Mouse (Mus musculus) spleen, postnatal 0 days (tissue): ENCODE results near the gene Zfp934. TPM values are rescaled to one million over a fixed set of nuclear protein-coding genes. Genes with fewer than 3 reads are reported as not detected.

Experiments used
- polyA plus RNA-seq: library from polyadenylated mRNA; unstranded; fragments of >200 nt; fragmentation: Nextera tagmentation; extraction: Ambion mirVana; gene quantifications from 2 replicates; pipeline ENCODE4 v1.2.1, GENCODE M21; 2015

Gene Zfp934
- 6.2 and 8.3 TPM in 2 replicates for polyA plus RNA-seq

DNA sequence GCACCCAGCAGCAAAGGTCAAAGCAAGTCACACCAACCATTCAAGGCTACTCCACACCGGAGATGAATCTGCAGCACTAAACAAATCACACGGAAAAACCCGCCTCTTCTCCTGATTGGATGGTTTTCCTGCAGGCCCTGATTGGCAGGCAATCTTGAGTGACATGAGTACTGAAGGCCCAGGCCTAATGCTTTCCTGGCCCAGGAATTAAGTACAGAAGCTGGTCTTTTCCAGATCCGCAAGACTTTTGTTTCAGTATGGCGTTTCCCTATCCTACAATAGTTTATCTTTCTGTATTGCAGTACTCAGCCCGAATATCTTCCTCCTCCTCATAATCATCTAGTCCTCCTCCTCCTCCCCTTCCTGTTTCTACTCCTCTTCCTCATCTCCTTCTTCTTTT, at the start of gene Zfp934:
TSS of gene Zfp934 (minus strand) at position 101 of the 400 bp plus-strand sequence.

DNA sequence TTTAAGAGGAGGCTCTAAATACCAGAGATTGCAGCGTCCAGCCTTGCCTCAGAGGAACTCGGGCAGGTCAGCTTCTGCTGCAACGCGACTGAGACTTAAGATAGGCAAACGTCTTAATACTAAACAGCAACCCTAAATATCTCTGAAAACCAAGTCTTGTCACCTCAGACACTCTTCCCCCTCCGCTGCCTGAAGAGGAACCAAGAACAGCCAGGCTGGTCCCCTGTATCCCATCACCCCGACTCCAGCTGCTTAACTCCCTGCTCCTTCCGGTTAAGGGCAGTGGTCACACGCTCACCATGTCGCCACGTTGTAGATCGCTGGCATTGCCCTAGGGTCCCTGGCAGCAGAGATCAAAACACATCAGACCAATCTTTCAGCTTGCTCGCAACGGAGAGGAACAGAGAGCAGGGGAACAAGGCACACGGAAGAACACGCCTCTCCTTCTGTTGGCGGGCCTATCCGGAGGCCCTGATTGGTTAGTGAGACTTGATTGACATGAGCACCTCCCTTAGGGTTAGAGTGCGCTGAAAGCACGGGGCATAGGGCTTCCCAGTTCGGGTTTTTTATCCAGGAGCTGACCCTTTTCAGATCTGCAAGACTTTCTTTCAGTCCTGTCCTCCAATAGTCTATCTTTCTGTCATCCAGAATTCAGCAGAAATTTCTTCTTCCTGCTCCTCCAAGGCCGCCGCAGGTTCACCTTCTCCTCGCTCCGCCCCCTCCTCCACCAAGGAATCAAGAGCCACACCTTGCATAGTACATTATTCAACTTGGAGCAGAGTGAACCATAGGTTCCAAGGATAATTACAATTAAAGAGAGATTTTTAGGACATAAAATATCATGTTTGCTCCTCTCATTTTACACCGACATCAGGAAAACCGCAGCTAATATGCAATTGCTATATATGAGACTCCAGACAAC, 12.5 kb downstream of the Zfp934 start, which contains the start of gene Zfp935:
TSS of gene Zfp935 (minus strand) at position 323 of the 922 bp plus-strand sequence.

DNA sequence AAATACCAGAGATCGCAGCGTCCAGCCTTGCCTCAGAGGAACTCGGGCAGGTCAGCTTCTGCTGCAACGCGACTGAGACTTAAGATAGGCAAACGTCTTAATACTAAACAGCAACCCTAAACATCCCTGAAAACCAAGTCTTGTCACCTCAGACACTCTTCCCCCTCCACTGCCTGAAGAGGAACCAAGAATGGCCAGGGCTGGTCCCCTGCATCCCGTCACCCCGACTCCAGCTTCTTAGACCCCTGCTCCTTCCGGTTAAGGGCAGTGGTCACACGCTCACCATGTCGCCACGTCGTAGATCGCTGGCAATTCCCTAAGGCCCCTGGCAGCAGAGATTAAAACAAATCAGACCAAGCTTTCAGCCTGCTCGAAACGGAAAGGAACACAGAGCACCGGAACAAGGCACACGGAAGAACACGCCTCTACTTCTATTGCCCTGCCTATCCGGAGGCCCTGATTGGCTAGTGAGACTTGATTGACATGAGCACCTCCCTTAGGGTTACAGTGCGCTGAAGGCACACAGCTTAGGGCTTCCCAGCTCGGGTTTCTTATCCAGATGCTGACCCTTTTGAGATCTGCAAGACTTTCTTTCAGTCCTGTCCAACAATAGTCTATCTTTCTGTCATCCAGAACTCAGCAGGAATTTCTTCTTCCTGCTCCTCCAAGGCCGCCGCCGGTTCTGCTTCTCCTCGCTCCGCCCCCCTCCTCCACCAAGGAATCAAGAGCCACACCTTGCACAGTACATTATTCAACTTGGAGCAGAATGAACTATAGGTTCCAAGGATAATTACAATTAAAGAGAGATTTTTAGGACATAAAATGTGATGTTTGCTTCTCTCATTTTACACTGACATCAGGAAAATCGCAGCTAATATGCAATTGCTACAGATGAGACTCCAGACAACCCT, 104.3 kb downstream of the Zfp934 start, which contains the start of gene Gm49359:
TSS of gene Gm49359 (minus strand) at position 409 of the 911 bp plus-strand sequence.

Other genes starting within 250 kb of the Zfp934 start
- 3.7 TPM in 2 replicates for gene Gm3604, start 188.0 kb downstream of the Zfp934 start, polyA plus RNA-seq
- gene Gm49359, start 104.4 kb downstream of the Zfp934 start, polyA plus RNA-seq: 4.4 and 5.5 TPM in 2 replicates
- gene Zfp935, start 12.7 kb downstream of the Zfp934 start, polyA plus RNA-seq: not detected in 2 replicates
- gene 6720489N17Rik, start 53.0 kb upstream of the Zfp934 start, polyA plus RNA-seq: 3.1 and 3.4 TPM in 2 replicates
- gene Platr25, start 189.5 kb upstream of the Zfp934 start, polyA plus RNA-seq: 7.2 and 7.3 TPM in 2 replicates
- gene Gm5141, start 214.6 kb upstream of the Zfp934 start, polyA plus RNA-seq: 2.2 TPM in 2 replicates